11 mouse cellular contexts compared by ENCODE assay signal in the genomic region with DNA sequence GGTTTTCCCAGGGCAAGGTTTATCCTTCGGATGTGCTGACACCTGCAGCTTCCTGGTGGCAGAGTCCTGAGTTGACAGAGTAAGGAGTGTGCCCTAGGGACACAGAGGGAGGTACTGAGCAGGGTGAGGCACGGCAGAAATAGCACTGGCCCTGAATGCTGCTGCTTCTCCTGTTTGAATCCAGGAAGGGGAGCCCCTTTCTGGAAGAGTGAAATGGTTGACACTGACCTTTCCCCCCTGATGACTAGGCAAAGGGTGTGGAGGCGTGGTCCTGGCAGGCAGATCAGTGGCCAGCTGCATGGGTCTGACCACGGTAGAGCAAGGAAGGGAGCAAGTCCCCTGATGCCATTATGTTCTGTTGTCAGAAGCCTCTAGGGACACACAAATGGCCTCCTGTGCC. TPM values are rescaled to one million over a fixed set of nuclear protein-coding genes. Genes with fewer than 3 reads are reported as not detected.
DNase-seq lines count a peak whose midpoint lies in the region; ATAC-seq and TF ChIP-seq lines count a peak whose summit lies in the region.
"Had no signal": no experiment of that assay in that cellular context is flagged by ENCODE, and none has a peak within 500 bp of the region (broad histone marks: within the 10 kb centered on the region; RNA-seq: fewer than 3 reads in every experiment).

No protein-coding gene starts in this region.

- H3K4me1 ChIP-seq in kidney, embryonic 15.5 days = peaks cover 17% of the 10 kb centered on the region
- peaks cover 81% of the 10 kb centered on the region for H3K4me1 ChIP-seq in bone marrow macrophage, adult 2 months (ENCODE audit: control insufficient read depth, insufficient read depth, low read length)
- peaks cover 7 to 33% of the 10 kb centered on the region in 2 experiments for H3K4me1 ChIP-seq in liver, embryonic 14.5 days (replicated peaks; ENCODE audit: control insufficient read depth in 2 of 2, insufficient read depth in 2 of 2, low read length in 1 of 2)
- no peaks in the 10 kb centered on the region for H3K4me1 ChIP-seq in midbrain, embryonic 14.5 days (ENCODE audit: control insufficient read depth, insufficient read depth, low read length)

- no peak overlapping the region for H3K27ac ChIP-seq in kidney, embryonic 15.5 days
- H3K27ac ChIP-seq in bone marrow macrophage, adult 2 months (ENCODE audit: insufficient read depth, low read depth, low read length) = peak overlapping the region; percentile 99
- H3K27ac ChIP-seq in liver, embryonic 14.5 days = no peak overlapping the region
- H3K27ac ChIP-seq in midbrain, embryonic 14.5 days (replicated peaks; ENCODE audit: low read depth, low read length) = no peak overlapping the region
- H3K27ac ChIP-seq: embryonic facial prominence, embryonic 10.5 days; heart, embryonic 15.5 days had no signal

- no peak for ATAC-seq in kidney, embryonic 15.5 days (replicated peaks; ENCODE audit: low FRiP score)
- no peak for ATAC-seq in liver, embryonic 14.5 days (ENCODE audit: insufficient read depth)
- ATAC-seq in midbrain, embryonic 14.5 days (ENCODE audit: low FRiP score, low TSS enrichment) = no peak
- no peak for ATAC-seq in inflammation-experienced regulatory T-cells, adult 6 months
- ATAC-seq: hindbrain, embryonic 16.5 days had no signal

- H3K9me3 ChIP-seq in kidney, embryonic 15.5 days (replicated peaks) = no peaks in the 10 kb centered on the region
- no peaks in the 10 kb centered on the region for H3K9me3 ChIP-seq in liver, embryonic 14.5 days (ENCODE audit: control insufficient read depth, low read length)
- no peaks in the 10 kb centered on the region for H3K9me3 ChIP-seq in midbrain, embryonic 14.5 days (ENCODE audit: control insufficient read depth, low read length)
- H3K9me3 ChIP-seq: embryonic facial prominence, embryonic 10.5 days; heart, embryonic 15.5 days had no signal

- H3K4me3 ChIP-seq in kidney, embryonic 15.5 days (replicated peaks) = no peak overlapping the region
- peak overlapping the region; percentile 6; the same call in 1 of the 2 replicates for H3K4me3 ChIP-seq in bone marrow macrophage, adult 2 months (ENCODE audit: insufficient read depth, low read length)
- H3K4me3 ChIP-seq in liver, embryonic 14.5 days (ENCODE audit: insufficient read depth in 1 of 2, low read depth in 2 of 2, low read length in 2 of 2) = no peak overlapping the region
- H3K4me3 ChIP-seq in midbrain, embryonic 14.5 days (replicated peaks; ENCODE audit: low read depth, low read length) = no peak overlapping the region
- H3K4me3 ChIP-seq: embryonic facial prominence, embryonic 10.5 days; heart, embryonic 15.5 days had no signal

- WGBS in kidney, embryonic 15.5 days = 38% methylated on average over 4 of the region's 4 CpGs
- WGBS in liver, embryonic 14.5 days (ENCODE audit: insufficient replicate concordance) = 24% methylated on average over 4 of the region's 4 CpGs
- WGBS in midbrain, embryonic 14.5 days = 58% methylated on average over 4 of the region's 4 CpGs

- no peak for TF ChIP-seq CTCF in bone marrow macrophage, adult 2 months (IDR thresholded peaks at IDR 0.05; ENCODE audit: low read depth, low read length)
- 0 out of 2 replicates have a peak, but pooled peaks have one; percentile 6 for TF ChIP-seq CTCF in liver, embryonic 14.5 days (IDR thresholded peaks at IDR 0.05; ENCODE audit: low read depth)

- H3K9ac ChIP-seq in kidney, embryonic 15.5 days = no peak overlapping the region
- no peak overlapping the region for H3K9ac ChIP-seq in liver, embryonic 14.5 days (replicated peaks)
- no peak overlapping the region for H3K9ac ChIP-seq in midbrain, embryonic 14.5 days (replicated peaks; ENCODE audit: low read length)
- H3K9ac ChIP-seq: heart, embryonic 15.5 days had no signal

- H3K27me3 ChIP-seq in kidney, embryonic 15.5 days = 0 out of 2 replicates have a peak, but pooled peaks cover 8% of the 10 kb centered on the region
- no peaks in the 10 kb centered on the region; the same call in 1 of the 2 replicates for H3K27me3 ChIP-seq in liver, embryonic 14.5 days (ENCODE audit: control insufficient read depth, insufficient read depth, low read length)
- H3K27me3 ChIP-seq in midbrain, embryonic 14.5 days (ENCODE audit: control insufficient read depth, insufficient read depth, low read length) = no peaks in the 10 kb centered on the region
- H3K27me3 ChIP-seq: heart, embryonic 15.5 days had no signal

- TF ChIP-seq POLR2A in bone marrow macrophage, adult 2 months (IDR thresholded peaks at IDR 0.05; ENCODE audit: borderline replicate concordance, low read depth, low read length) = no peak

- DNase-seq in kidney, adult 18-20 months = peak; percentile 46
- DNase-seq in 416B (ENCODE audit: low read depth) = peak; percentile 44
- no peak for DNase-seq in liver, embryonic 14.5 days (ENCODE audit: low read depth in 3 of 3, low spot score in 3 of 3)
- DNase-seq in midbrain, embryonic 14.5 days = no peak
- no peak for DNase-seq in urinary bladder, postnatal 10 days (ENCODE audit: low spot score)

- no peaks in the 10 kb centered on the region for H3K36me3 ChIP-seq in kidney, embryonic 15.5 days
- H3K36me3 ChIP-seq in liver, embryonic 14.5 days (replicated peaks; ENCODE audit: control insufficient read depth, insufficient read depth, low read depth) = no peaks in the 10 kb centered on the region
- no peaks in the 10 kb centered on the region for H3K36me3 ChIP-seq in midbrain, embryonic 14.5 days (ENCODE audit: control insufficient read depth, insufficient read depth, low read length)
- H3K36me3 ChIP-seq: embryonic facial prominence, embryonic 10.5 days; heart, embryonic 15.5 days had no signal

- no peak overlapping the region for H3K4me2 ChIP-seq in kidney, embryonic 15.5 days
- no peak overlapping the region for H3K4me2 ChIP-seq in liver, embryonic 14.5 days (ENCODE audit: low read depth)
- no peak overlapping the region for H3K4me2 ChIP-seq in midbrain, embryonic 14.5 days (ENCODE audit: low read length)
- H3K4me2 ChIP-seq: heart, embryonic 15.5 days had no signal

- no peak for TF ChIP-seq EP300 in liver, embryonic 14.5 days (IDR thresholded peaks at IDR 0.05; ENCODE audit: low read depth)

RNA-seq across cellular contexts. Expression of a gene that starts 5.0 kb away (rescaled TPM):
- polyA plus RNA-seq in kidney, embryonic 15.5 days (2015; fragmentation: Nextera tagmentation; extraction: Ambion mirVana) = 7.6 and 10.3 TPM in 2 replicates
- polyA plus RNA-seq in bone marrow macrophage, adult 2 months (2012; ENCODE audit: insufficient read depth, insufficient read length, missing spikeins) = 129 and 132 TPM in 2 replicates
- 4.6 and 5.2 TPM in 2 replicates for polyA plus RNA-seq in liver, embryonic 14.5 days (2012; rRNA removed)
- polyA plus RNA-seq in liver, embryonic 14.5 days (2014; fragmentation: Nextera tagmentation; extraction: Ambion mirVana) = 3.5 and 4.9 TPM in 2 replicates
- polyA plus RNA-seq in midbrain, embryonic 14.5 days (2014; fragmentation: Nextera tagmentation; extraction: Ambion mirVana) = 21.7 and 30.6 TPM in 2 replicates
- polyA plus RNA-seq in inflammation-experienced regulatory T-cells, adult 6 months (2017; shearing (Covaris generic)) = 10 to 100 TPM in 2 of 3 experiments, 1 to 10 TPM in 1; 4.0 to 15.0 (median 10.2) TPM

RNA-seq across cellular contexts. Expression of a gene that starts 16.9 kb away (rescaled TPM):
- 18.4 and 21.9 TPM in 2 replicates for polyA plus RNA-seq in kidney, embryonic 15.5 days (2015; fragmentation: Nextera tagmentation; extraction: Ambion mirVana)
- 34.2 and 43.9 TPM in 2 replicates for polyA plus RNA-seq in bone marrow macrophage, adult 2 months (2012; ENCODE audit: insufficient read depth, insufficient read length, missing spikeins)
- polyA plus RNA-seq in liver, embryonic 14.5 days (2012; rRNA removed) = 3.0 and 5.0 TPM in 2 replicates
- polyA plus RNA-seq in liver, embryonic 14.5 days (2014; fragmentation: Nextera tagmentation; extraction: Ambion mirVana) = 3.2 and 4.4 TPM in 2 replicates
- 5.9 and 6.2 TPM in 2 replicates for polyA plus RNA-seq in midbrain, embryonic 14.5 days (2014; fragmentation: Nextera tagmentation; extraction: Ambion mirVana)
- 10 to 100 TPM; 19.0 to 32.4 (median 27.2) TPM for polyA plus RNA-seq in inflammation-experienced regulatory T-cells, adult 6 months (2017; shearing (Covaris generic))

RNA-seq across cellular contexts. Expression of a gene that starts 42.8 kb away (rescaled TPM):
- 178 and 200 TPM in 2 replicates for polyA plus RNA-seq in kidney, embryonic 15.5 days (2015; fragmentation: Nextera tagmentation; extraction: Ambion mirVana)
- polyA plus RNA-seq in bone marrow macrophage, adult 2 months (2012; ENCODE audit: insufficient read depth, insufficient read length, missing spikeins) = 120 and 122 TPM in 2 replicates
- 106 and 118 TPM in 2 replicates for polyA plus RNA-seq in liver, embryonic 14.5 days (2012; rRNA removed)
- polyA plus RNA-seq in liver, embryonic 14.5 days (2014; fragmentation: Nextera tagmentation; extraction: Ambion mirVana) = 113 and 137 TPM in 2 replicates
- 204 and 221 TPM in 2 replicates for polyA plus RNA-seq in midbrain, embryonic 14.5 days (2014; fragmentation: Nextera tagmentation; extraction: Ambion mirVana)
- polyA plus RNA-seq in inflammation-experienced regulatory T-cells, adult 6 months (2017; shearing (Covaris generic)) = 100 to 1,000 TPM in 1 of 3 experiments, 10 to 100 TPM in 2; 91.1 to 101 (median 93.7) TPM

Comparison
In these comparisons a context has a peak if more than half of its experiments do, and no peak if none do; other contexts are left out.
1. DNase-seq: peak in kidney, adult 18-20 months (single experiment) and 416B (single experiment); none in liver, embryonic 14.5 days (0 of 3), midbrain, embryonic 14.5 days (single experiment) and urinary bladder, postnatal 10 days (single experiment).